In genomic region chr7:79194560-79195413, GRCm38 (mm10) we compare ENCODE assay signal across 9 mouse cellular contexts. TPM values are rescaled to one million over a fixed set of nuclear protein-coding genes. Genes with fewer than 3 reads are reported as not detected.
A peak's percentile ranks its signal among the peaks of the same experiment; 100 is the strongest.
DNase-seq lines count a peak whose midpoint lies in the region; ATAC-seq and TF ChIP-seq lines count a peak whose summit lies in the region.
"Had no signal": no experiment of that assay in that cellular context is flagged by ENCODE, and none has a peak within 500 bp of the region (broad histone marks: within the 10 kb centered on the region; RNA-seq: fewer than 3 reads in every experiment).

No protein-coding gene starts in this region.

- H3K9ac ChIP-seq in forebrain, embryonic 11.5 days (ENCODE audit: low read length): no peak overlapping the region
- H3K9ac ChIP-seq in forebrain, postnatal 0 days: no peak overlapping the region

- intact Hi-C loops in left cerebral cortex, adult 2 months (cut with DNase I): loop anchor here (2.0 kb wide), 1 partner anchor 46 kb away; the partner anchor contains the start of gene Mfge8

- no peak overlapping the region for H3K4me2 ChIP-seq in forebrain, embryonic 11.5 days (ENCODE audit: low read depth, low read length, severe bottlenecking)
- no peak overlapping the region for H3K4me2 ChIP-seq in forebrain, postnatal 0 days (ENCODE audit: low read depth)

- no peaks in the 10 kb centered on the region for H3K27me3 ChIP-seq in forebrain, embryonic 10.5 days (ENCODE audit: poor library complexity, severe bottlenecking)
- no peaks in the 10 kb centered on the region for H3K27me3 ChIP-seq in forebrain, embryonic 11.5 days (ENCODE audit: control insufficient read depth, insufficient read depth, low read length)
- no peaks in the 10 kb centered on the region for H3K27me3 ChIP-seq in forebrain, postnatal 0 days (ENCODE audit: insufficient read depth, low read length)

- ATAC-seq in forebrain, embryonic 11.5 days (replicated peaks; ENCODE audit: low FRiP score): no peak
- peak; percentile 95 for ATAC-seq in forebrain, postnatal 0 days
- ATAC-seq in erythroid progenitor cell, adult 5-6 weeks (replicated peaks; ENCODE audit: low FRiP score, poor library complexity, severe bottlenecking): no peak

- H3K27ac ChIP-seq in forebrain, embryonic 10.5 days: peak overlapping the region; percentile 26; the same call in 1 of the 2 replicates
- no peak overlapping the region for H3K27ac ChIP-seq in forebrain, embryonic 11.5 days (ENCODE audit: low read depth, low read length)
- peak overlapping the region; percentile 42; the same call in 1 of the 2 replicates for H3K27ac ChIP-seq in forebrain, postnatal 0 days (ENCODE audit: low read depth, low read length)
- peak overlapping the region; percentile 64 for H3K27ac ChIP-seq in left cerebral cortex, adult 2 months
- H3K27ac ChIP-seq: kidney, postnatal 0 days had no signal

- H3K4me3 ChIP-seq in forebrain, embryonic 10.5 days: no peak overlapping the region
- no peak overlapping the region for H3K4me3 ChIP-seq in forebrain, embryonic 11.5 days (ENCODE audit: low read depth, low read length)
- no peak overlapping the region for H3K4me3 ChIP-seq in forebrain, postnatal 0 days (ENCODE audit: low read depth, low read length)
- no peak overlapping the region for H3K4me3 ChIP-seq in left cerebral cortex, adult 2 months

- 79% methylated on average over 16 of the region's 16 CpGs for WGBS in forebrain, embryonic 10.5 days
- WGBS in forebrain, embryonic 11.5 days: 75% methylated on average over 16 of the region's 16 CpGs
- WGBS in forebrain, postnatal 0 days: 25% methylated on average over 16 of the region's 16 CpGs

- H3K4me1 ChIP-seq in forebrain, embryonic 10.5 days: peaks cover 30% of the 10 kb centered on the region
- no peaks in the 10 kb centered on the region for H3K4me1 ChIP-seq in forebrain, embryonic 11.5 days (replicated peaks; ENCODE audit: control insufficient read depth, insufficient read depth, low read length)
- no peaks in the 10 kb centered on the region for H3K4me1 ChIP-seq in forebrain, postnatal 0 days (ENCODE audit: insufficient read depth)

- no peak for TF ChIP-seq CTCF in forebrain, postnatal 0 days (IDR thresholded peaks at IDR 0.05; ENCODE audit: low read depth)
- no peak; the same call in 1 of the 2 replicates for TF ChIP-seq CTCF in left cerebral cortex, adult 2 months (IDR thresholded peaks at IDR 0.05)

- H3K36me3 ChIP-seq in forebrain, embryonic 10.5 days (replicated peaks): no peaks in the 10 kb centered on the region
- H3K36me3 ChIP-seq in forebrain, embryonic 11.5 days (ENCODE audit: control insufficient read depth, insufficient read depth, low read length): no peaks in the 10 kb centered on the region
- H3K36me3 ChIP-seq in forebrain, postnatal 0 days (ENCODE audit: insufficient read depth): no peaks in the 10 kb centered on the region

- no peaks in the 10 kb centered on the region for H3K9me3 ChIP-seq in forebrain, embryonic 10.5 days
- H3K9me3 ChIP-seq in forebrain, embryonic 11.5 days (ENCODE audit: control insufficient read depth, low read length): no peaks in the 10 kb centered on the region
- H3K9me3 ChIP-seq in forebrain, postnatal 0 days (ENCODE audit: low read length): no peaks in the 10 kb centered on the region

- DNase-seq in forebrain, embryonic 10.5 days (ENCODE audit: extremely low spot score, low spot score): no peak
- no peak for DNase-seq in forebrain, embryonic 11.5 days (ENCODE audit: low spot score)
- peak; percentile 74 for DNase-seq in Muller cell, postnatal 12 days (ENCODE audit: inconsistent ontology term)
- DNase-seq in forebrain, postnatal 0 days: peak; percentile 81
- DNase-seq in left cerebral cortex, adult 2 months (ENCODE audit: extremely low spot score in 1 of 2, low spot score in 2 of 2): peak; percentile 53 to 73
- peak; percentile 58 for DNase-seq in right cerebral cortex, postnatal 4 days
- DNase-seq in adrenal gland, adult 18-20 months (ENCODE audit: low spot score in 2 of 2): no peak

RNA-seq across cellular contexts. Expression of gene Mfge8, which starts 45.9 kb away (rescaled TPM):
- polyA plus RNA-seq in forebrain, embryonic 10.5 days (2016; fragmentation: Nextera tagmentation; extraction: Ambion mirVana): 82.4 and 86.6 TPM in 2 replicates
- polyA plus RNA-seq in forebrain, embryonic 11.5 days (2014; fragmentation: Nextera tagmentation; extraction: Ambion mirVana): 65.1 and 78.7 TPM in 2 replicates
- total RNA-seq in forebrain, postnatal 0 days (2014; rRNA removed): 155 and 184 TPM in 2 replicates
- 221 and 275 TPM in 2 replicates for polyA plus RNA-seq in forebrain, postnatal 0 days (2015; fragmentation: Nextera tagmentation; extraction: Ambion mirVana)
- total RNA-seq in left cerebral cortex, adult 2 months (2021): 100 to 1,000 TPM; 190 to 199 TPM
- total RNA-seq in erythroid progenitor cell, adult 5-6 weeks (2015; ENCODE audit: low replicate concordance): 1.1 and 2.5 TPM in 2 replicates
- 5.8 TPM in 1 of 2 replicates, not detected in the other for total RNA-seq in erythroid progenitor cell, adult 5-6 weeks (2017; ENCODE audit: low replicate concordance)
- total RNA-seq in adrenal gland, adult 18-20 months (2021): 100 to 1,000 TPM; 180 to 220 TPM

Comparison
In these comparisons a context has a peak if more than half of its experiments do, and no peak if none do; other contexts are left out.
1. DNase-seq: peak in Muller cell, postnatal 12 days (single experiment), forebrain, postnatal 0 days (single experiment), left cerebral cortex, adult 2 months (2 of 2) and right cerebral cortex, postnatal 4 days (single experiment); none in forebrain, embryonic 10.5 days (single experiment), forebrain, embryonic 11.5 days (single experiment) and adrenal gland, adult 18-20 months (0 of 2).
2. RNA of gene Mfge8, which starts 45.9 kb away (total RNA-seq): 180 to 220 TPM in adrenal gland, adult 18-20 months, 190 to 199 TPM in left cerebral cortex, adult 2 months and 155 to 184 TPM in forebrain, postnatal 0 days; 1.1 to 5.8 TPM in erythroid progenitor cell, adult 5-6 weeks; every median in the first group is over 10 times any median in the second.